Mouse (Mus musculus): ENCODE measurements around the gene Prlhr. TPM values are rescaled to one million over a fixed set of nuclear protein-coding genes. Genes with fewer than 3 reads are reported as not detected.

Gene Prlhr
- polyA plus RNA-seq (2017; shearing (Covaris generic)): not detected

GRCm38 (mm10) chr19:60468254-60468762 is at the start of gene Prlhr:
Gene Prlhr (minus strand): TSS chr19:60468304.

Other genes starting within 250 kb of the Prlhr start
- 10 to 100 TPM; 42.7 to 56.5 TPM for gene Fam204a, start 241.6 kb downstream of the Prlhr start, polyA plus RNA-seq (2017; shearing (Covaris generic))
- gene Cacul1, start 112.7 kb upstream of the Prlhr start, polyA plus RNA-seq (2017; shearing (Covaris generic)): 10 to 100 TPM; 21.8 to 29.5 TPM